Mouse (Mus musculus) limb, embryonic 14.5 days (tissue): ENCODE results near the gene Ccdc121. TPM values are rescaled to one million over a fixed set of nuclear protein-coding genes. Genes with fewer than 3 reads are reported as not detected.

Source experiments
- ATAC-seq: fragments of 200-750 bp; cut with Nextera tagmentation; 2 replicates; pipeline ENCODE4 v1.8.0; 2017; ENCODE audit warnings: low read depth, moderate number of reproducible peaks, moderate TSS enrichment; ENCODE audit not compliant: low FRiP score
- DNase-seq: peaks from one replicate; pipeline ENCODE4 v3.0.0-alpha.2; 2015; ENCODE audit warnings: low spot score
- H3K27ac ChIP-seq: fragments of 300-500 bp; sonication (generic); replicated peaks from 2 replicates; pipeline ENCODE4 v1.5.1; 2014; ENCODE audit warnings: low read depth, mild to moderate bottlenecking, low read length, moderate library complexity, mixed read lengths
- H3K27me3 ChIP-seq: fragments of 300-500 bp; sonication (generic); 2 replicates; pipeline ENCODE4 v1.6.1; 2014; ENCODE audit warnings: low read length, mixed read lengths; ENCODE audit not compliant: control insufficient read depth, insufficient read depth
- H3K36me3 ChIP-seq: fragments of 300-500 bp; sonication (generic); 2 replicates; pipeline ENCODE4 v1.6.1; 2014; ENCODE audit warnings: mild to moderate bottlenecking, low read length, moderate library complexity, mixed read lengths; ENCODE audit not compliant: control insufficient read depth, insufficient read depth
- H3K4me1 ChIP-seq: fragments of 300-500 bp; sonication (generic); 2 replicates; pipeline ENCODE4 v1.6.1; 2014; ENCODE audit warnings: antibody characterized with exemption, low read length, mixed read lengths; ENCODE audit not compliant: control insufficient read depth, insufficient read depth
- H3K4me2 ChIP-seq: fragments of 300-500 bp; sonication (generic); replicated peaks from 2 replicates; pipeline ENCODE4 v1.6.1; 2014; ENCODE audit warnings: low read depth, mild to moderate bottlenecking, low read length, moderate library complexity; ENCODE audit not compliant: severe bottlenecking
- H3K4me3 ChIP-seq: fragments of 300-500 bp; sonication (generic); replicated peaks from 2 replicates; pipeline ENCODE4 v1.5.1; 2014; ENCODE audit warnings: low read length
- H3K9ac ChIP-seq: fragments of 300-500 bp; sonication (generic); 2 replicates; pipeline ENCODE4 v1.6.1; 2014; ENCODE audit warnings: mild to moderate bottlenecking, low read depth, low read length, moderate library complexity; ENCODE audit not compliant: severe bottlenecking
- H3K9me3 ChIP-seq: fragments of 300-500 bp; sonication (generic); 2 replicates; pipeline ENCODE4 v1.6.1; 2016; ENCODE audit warnings: low read length; ENCODE audit not compliant: control insufficient read depth
- POLR2A ChIP-seq: fragments of 200-500 bp; IDR thresholded peaks from 2 replicates; pipeline ENCODE4 v1.8.0; 2012; ENCODE audit warnings: inconsistent platforms, mild to moderate bottlenecking, moderate library complexity, borderline replicate concordance; ENCODE audit not compliant: insufficient read depth, insufficient read length; ENCODE audit errors: extremely low read depth
- WGBS: fragments of 180-500 bp; shearing (Covaris S2); extraction: QIAGEN DNeasy Blood & Tissue Kit; methylation state at CpG from one replicate; pipeline ENCODE4 v1.1.7; 2014; 5-methylcytosine and 5-hydroxymethylcytosine counted together
- polyA plus RNA-seq, 2 experiments: library from polyadenylated mRNA; depleted of rRNA in 1 of 2; stranded (reverse) in 1 of 2; unstranded in 1 of 2; fragments of >200 nt; fragmentation: Nextera tagmentation in 1 of 2; extraction: Ambion mirVana in 1 of 2; gene quantifications; 2 replicates each; pipeline versions ENCODE4 v1.2.1 to v1.2.3; 2012 to 2014

Gene Ccdc121
- polyA plus RNA-seq, 2 experiments, result 0.11 to 0.43 TPM

DNA sequence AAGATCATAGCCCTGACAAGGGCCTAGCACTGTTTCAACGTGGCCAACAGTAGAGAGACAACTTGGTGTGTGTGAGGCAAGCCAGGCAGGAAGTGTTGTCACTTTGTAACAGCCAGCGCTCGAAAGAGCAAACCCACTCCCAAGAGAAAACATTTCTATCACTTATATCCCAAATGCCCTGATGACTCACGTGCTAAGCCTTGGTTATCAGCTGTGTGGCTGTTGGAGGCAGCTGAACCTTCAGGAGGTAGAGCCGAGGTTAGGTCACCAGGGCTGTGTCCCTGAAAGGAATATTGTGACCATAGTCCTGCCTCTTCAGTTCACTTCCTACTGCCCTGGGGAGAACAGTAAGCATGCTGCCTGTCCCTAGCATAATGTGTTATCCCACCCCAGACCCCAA, 39.6 kb upstream of the Ccdc121 start:
- WGBS, result 67% methylated on average over 5 of the region's 5 CpGs
- peaks cover 4% of the 10 kb centered on the region; the same call in 1 of the 2 replicates for H3K4me1 ChIP-seq
- H3K9ac ChIP-seq, result no peak overlapping the region
- H3K9me3 ChIP-seq, result no peaks in the 10 kb centered on the region
- no peaks in the 10 kb centered on the region for H3K27me3 ChIP-seq
- ATAC-seq (no peak), DNase-seq (no peak)
- TF ChIP-seq POLR2A, result no peak
- H3K36me3 ChIP-seq, result no peaks in the 10 kb centered on the region
- no peak overlapping the region for H3K27ac ChIP-seq
- no peak overlapping the region for H3K4me3 ChIP-seq
- no peak overlapping the region for H3K4me2 ChIP-seq

DNA sequence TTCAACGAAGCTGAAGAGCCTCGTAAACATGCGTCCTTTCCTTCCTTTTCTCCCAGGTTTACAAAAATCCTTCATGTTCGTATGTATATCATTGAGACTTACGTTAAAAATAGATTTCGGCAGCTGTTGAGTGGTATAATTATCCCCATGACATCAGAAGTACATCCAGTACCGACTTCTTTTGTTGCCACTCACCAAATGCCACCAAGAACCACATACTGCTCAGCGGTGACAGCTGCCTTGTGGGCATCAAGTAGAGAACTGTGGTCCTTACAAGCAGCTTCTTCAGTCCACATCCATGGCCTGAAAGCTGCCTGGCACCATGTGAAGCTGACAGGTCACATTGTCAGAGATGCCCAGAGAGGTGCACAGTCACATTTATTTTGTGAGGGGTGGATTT, 38.7 kb upstream of the Ccdc121 start:
- Histone ChIP-seq H3K27ac (no peak overlapping the region), H3K9me3 (no peaks in the 10 kb centered on the region), H3K36me3 (no peaks in the 10 kb centered on the region), H3K9ac (no peak overlapping the region), H3K27me3 (no peaks in the 10 kb centered on the region), H3K4me2 (no peak overlapping the region), H3K4me1 (peaks cover 4% of the 10 kb centered on the region; the same call in 1 of the 2 replicates), H3K4me3 (no peak overlapping the region)
- TF ChIP-seq POLR2A, result no peak
- ATAC-seq (no peak), DNase-seq (no peak)
- 89% methylated on average over 8 of the region's 8 CpGs for WGBS

DNA sequence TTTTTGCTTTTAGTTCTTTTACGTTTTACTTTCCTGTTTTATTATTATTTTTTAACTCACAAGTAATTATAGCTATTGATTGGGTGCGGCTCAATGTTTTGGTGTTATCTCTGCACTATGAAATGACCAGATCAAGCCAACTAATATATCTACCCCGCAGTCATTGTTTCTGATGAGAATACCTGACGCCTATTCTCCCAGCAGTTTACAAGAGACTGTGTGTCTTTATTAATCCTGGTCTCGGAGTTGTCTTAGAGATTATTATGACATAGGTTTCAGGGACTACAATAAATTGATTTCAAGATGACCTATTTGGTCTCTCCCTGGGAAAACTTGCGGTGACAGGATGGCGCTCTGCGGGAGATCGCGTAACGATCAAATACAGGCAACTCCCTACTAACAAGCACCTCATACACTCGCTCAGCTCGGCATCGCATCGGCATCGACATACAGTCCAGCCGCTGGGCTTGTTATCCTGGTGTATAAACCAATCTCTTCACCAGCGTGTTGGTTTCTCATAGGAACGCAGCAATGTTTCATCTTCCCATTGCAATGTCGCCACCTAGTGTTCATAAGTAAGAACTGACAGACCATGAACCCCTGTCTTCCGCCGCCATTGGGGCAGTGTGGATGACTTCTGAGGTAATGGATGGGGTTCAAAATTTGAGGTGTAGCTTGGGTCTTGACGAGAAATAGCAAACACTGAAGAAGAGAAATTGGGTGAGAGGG, 34.0 kb upstream of the Ccdc121 start:
- 24% methylated on average over 23 of the region's 23 CpGs for WGBS
- H3K9me3 ChIP-seq, result no peaks in the 10 kb centered on the region
- H3K4me2 ChIP-seq, result peak overlapping the region; percentile 25; the same call in 1 of the 2 replicates
- H3K9ac ChIP-seq, result no peak overlapping the region
- H3K4me3 ChIP-seq, result no peak overlapping the region
- DNase-seq (peak; percentile 80), ATAC-seq (peak; percentile 84)
- TF ChIP-seq POLR2A, result no peak
- H3K4me1 ChIP-seq, result peaks cover 9% of the 10 kb centered on the region
- H3K27ac ChIP-seq, result no peak overlapping the region
- H3K36me3 ChIP-seq, result no peaks in the 10 kb centered on the region
- H3K27me3 ChIP-seq, result no peaks in the 10 kb centered on the region

DNA sequence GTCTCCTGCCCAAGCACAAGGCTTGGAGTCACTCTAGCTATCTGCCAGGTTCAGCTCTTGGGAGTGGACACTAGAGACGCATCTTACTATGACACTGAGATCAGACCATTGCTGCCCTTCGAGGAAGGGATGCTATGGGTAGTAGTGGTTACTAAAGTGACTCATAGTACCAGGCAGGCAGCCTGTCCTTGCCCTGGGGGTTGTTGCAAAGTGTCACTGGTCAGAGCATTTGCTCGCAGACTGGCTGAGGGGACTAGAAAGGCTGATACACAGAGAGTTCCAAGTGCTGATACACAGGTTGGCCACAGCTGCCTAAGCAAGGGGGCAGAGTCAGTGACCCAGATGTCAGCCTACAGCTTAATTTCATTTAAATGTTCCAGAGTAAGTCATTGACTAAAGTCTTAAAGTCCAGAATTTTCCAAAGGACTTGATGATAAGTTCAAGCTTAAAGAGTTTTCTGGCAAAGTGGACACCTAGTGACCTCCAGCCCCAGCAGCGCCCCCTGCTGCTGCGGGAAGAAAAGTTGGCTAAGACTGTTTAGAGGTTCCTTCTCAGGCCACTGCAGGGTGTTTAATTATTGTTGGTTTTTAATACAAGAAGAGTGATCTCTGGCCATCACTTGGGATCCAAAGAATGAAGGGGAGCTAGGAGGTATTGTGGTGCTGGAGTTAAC, 32.6 kb upstream of the Ccdc121 start:
- no peak overlapping the region for H3K9ac ChIP-seq
- no peak overlapping the region for H3K27ac ChIP-seq
- H3K9me3 ChIP-seq, result no peaks in the 10 kb centered on the region
- no peaks in the 10 kb centered on the region for H3K27me3 ChIP-seq
- ATAC-seq, result no peak
- no peaks in the 10 kb centered on the region for H3K36me3 ChIP-seq
- DNase-seq, result no peak
- H3K4me2 ChIP-seq, result no peak overlapping the region
- no peak overlapping the region for H3K4me3 ChIP-seq
- TF ChIP-seq POLR2A, result no peak
- H3K4me1 ChIP-seq, result peaks cover 10% of the 10 kb centered on the region
- WGBS, result 69% methylated on average over 5 of the region's 5 CpGs

DNA sequence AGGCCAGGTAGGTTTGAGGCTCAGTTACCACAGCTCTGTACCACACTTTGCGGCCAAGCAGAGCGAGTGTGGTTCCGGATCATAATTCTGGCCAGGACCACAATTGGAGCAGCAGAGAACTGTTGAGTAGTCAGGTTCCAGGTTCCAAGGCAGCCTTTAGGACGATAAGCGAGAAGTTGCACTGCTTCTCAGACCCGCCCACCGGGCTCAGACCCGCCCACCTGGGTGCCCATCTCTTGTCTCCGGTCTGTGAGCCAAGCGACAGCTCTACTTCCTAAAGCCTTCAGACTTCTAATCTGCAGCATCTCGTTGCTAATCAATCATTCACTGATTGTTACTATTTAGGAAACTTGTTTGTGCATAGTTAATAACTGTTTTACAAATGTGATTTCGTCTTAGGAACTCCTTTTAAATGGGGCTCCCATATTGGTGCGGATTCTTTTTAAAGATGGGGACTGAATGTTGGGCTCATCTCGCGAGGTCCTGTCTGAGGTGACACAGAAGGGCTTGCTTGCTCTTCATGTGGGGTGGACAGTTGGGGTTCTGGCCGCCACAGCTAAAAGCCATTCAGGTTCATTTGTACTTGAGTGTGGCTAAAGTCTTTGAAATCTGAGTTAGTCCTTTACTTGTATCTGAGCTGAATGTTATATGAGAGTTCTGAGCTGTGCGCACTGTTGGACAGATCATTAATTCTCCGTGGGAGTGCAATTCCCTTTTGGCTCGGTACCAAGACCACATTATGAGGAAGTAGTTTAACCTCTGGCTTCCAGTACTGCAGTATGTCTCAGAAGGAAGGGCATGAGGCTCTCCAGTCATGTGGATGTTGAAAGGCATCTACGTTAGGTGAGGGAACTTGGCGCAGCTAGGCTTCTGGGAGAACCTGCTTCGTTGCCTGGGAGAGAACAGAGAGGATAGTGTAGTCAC, 28.9 kb upstream of the Ccdc121 start:
- 55% methylated on average over 22 of the region's 22 CpGs for WGBS
- Histone ChIP-seq H3K27me3 (no peaks in the 10 kb centered on the region), H3K9me3 (no peaks in the 10 kb centered on the region), H3K4me3 (no peak overlapping the region), H3K4me2 (no peak overlapping the region), H3K4me1 (peaks cover 18% of the 10 kb centered on the region), H3K9ac (no peak overlapping the region), H3K27ac (no peak overlapping the region), H3K36me3 (no peaks in the 10 kb centered on the region)
- ATAC-seq (no peak), DNase-seq (no peak)
- TF ChIP-seq POLR2A, result no peak
